Mouse (Mus musculus) kidney, adult 2 months (tissue): ENCODE measurements at regions not wholly inside any gene's neighbourhood (a gene's known extent, or its start where the extent isn't known, plus 50 kb on each side); places are given as distances from the start of the nearest gene placed in this dataset.

Experiments
- DNase-seq: peaks from one replicate; pipeline ENCODE4 v3.0.0; 2021
- H3K27ac ChIP-seq: fragments of 200-500 bp; 2 replicates; pipeline ENCODE4 v1.5.1; 2012; ENCODE audit warnings: low read depth, low read length, control low read depth, inconsistent platforms; ENCODE audit not compliant: insufficient read depth
- H3K27me3 ChIP-seq: fragments of 200-500 bp; replicated peaks from 2 replicates; pipeline ENCODE4 v1.6.1; 2012; ENCODE audit warnings: mild to moderate bottlenecking, moderate library complexity, low read length, inconsistent platforms; ENCODE audit not compliant: control insufficient read depth, insufficient read depth
- H3K36me3 ChIP-seq: fragments of 200-500 bp; 2 replicates; pipeline ENCODE4 v1.6.1; 2012; ENCODE audit warnings: mild to moderate bottlenecking, moderate library complexity, low read length, inconsistent platforms; ENCODE audit not compliant: control insufficient read depth, insufficient read depth
- H3K4me1 ChIP-seq: fragments of 200-500 bp; 2 replicates; pipeline ENCODE4 v1.6.1; 2011; ENCODE audit warnings: low read length; ENCODE audit not compliant: control insufficient read depth, insufficient read depth
- H3K4me3 ChIP-seq: fragments of 200-500 bp; 2 replicates; pipeline ENCODE4 v1.5.1; 2011; ENCODE audit warnings: mild to moderate bottlenecking, low read depth, low read length, control low read depth; ENCODE audit not compliant: insufficient read depth
- CTCF ChIP-seq: fragments of 200-500 bp; conservative IDR thresholded peaks from 2 replicates; pipeline ENCODE4 v1.5.1; 2011; ENCODE audit warnings: low read depth, mild to moderate bottlenecking, control low read depth, low read length, moderate library complexity, mixed read lengths; ENCODE audit not compliant: insufficient read depth, insufficient read length
- POLR2A ChIP-seq: fragments of 200-500 bp; IDR thresholded peaks from one replicate; pipeline ENCODE4 v1.6.1; 2011; ENCODE audit warnings: low read depth, low read length, control low read depth
- WGBS: fragments of 180-500 bp; shearing (Covaris S2); methylation state at CpG from one replicate; pipeline ENCODE4 v1.1.7; 2018; 5-methylcytosine and 5-hydroxymethylcytosine counted together

DNA sequence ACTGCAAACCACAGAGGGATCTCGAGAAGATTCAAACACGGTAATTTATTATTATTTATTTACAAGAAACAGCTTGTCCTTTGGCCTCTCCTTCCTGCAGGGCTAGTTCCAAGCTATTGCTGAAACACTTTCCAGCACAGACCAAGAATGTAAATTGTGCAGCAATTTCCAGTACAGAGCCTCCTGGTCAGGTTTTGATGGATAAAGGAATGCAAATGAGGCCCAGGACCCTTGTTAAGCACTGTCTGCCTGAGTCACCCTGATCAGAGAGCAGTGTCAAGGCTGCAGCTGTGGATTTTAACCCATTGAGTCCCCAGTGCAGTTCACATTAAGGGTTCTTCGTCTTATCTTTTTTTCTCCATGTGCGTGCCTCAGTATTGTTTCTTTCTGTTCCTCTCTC, 142.3 kb upstream of the Zkscan2 start:
- no peaks in the 10 kb centered on the region for H3K36me3 ChIP-seq
- H3K27me3 ChIP-seq, result no peaks in the 10 kb centered on the region
- no peak overlapping the region for H3K4me3 ChIP-seq
- WGBS, result 37% methylated on average over 4 of the region's 4 CpGs
- H3K4me1 ChIP-seq, result peaks cover 4% of the 10 kb centered on the region
- peak; percentile 28 for DNase-seq
- H3K27ac ChIP-seq, result no peak overlapping the region
- TF ChIP-seq CTCF (no peak), POLR2A (no peak)

DNA sequence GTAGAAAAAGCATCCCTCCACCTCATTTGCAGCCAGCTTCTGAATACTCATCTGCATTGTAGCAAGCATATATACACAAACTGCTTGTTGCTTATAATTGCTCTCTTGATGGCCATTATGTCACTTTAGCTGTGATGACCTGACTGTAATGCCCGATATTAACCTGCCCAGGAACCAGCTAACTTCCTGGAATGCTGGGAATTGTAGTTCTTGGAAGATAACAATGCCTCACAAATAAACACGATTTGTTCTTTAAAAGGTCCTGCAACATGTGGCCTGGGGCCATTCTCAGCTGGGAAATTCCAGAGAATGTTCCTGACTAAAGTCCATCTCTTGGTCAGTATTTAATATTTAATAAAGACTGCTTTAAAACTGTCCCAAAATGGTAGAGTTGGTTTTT, 143.2 kb upstream of the Zkscan2 start:
- TF ChIP-seq POLR2A, result no peak
- no peak for TF ChIP-seq CTCF
- H3K36me3 ChIP-seq, result no peaks in the 10 kb centered on the region
- H3K4me1 ChIP-seq, result peaks cover 4% of the 10 kb centered on the region
- WGBS, result 20% methylated on average over 2 of the region's 2 CpGs
- no peaks in the 10 kb centered on the region for H3K27me3 ChIP-seq
- H3K4me3 ChIP-seq, result no peak overlapping the region
- peak; percentile 62 for DNase-seq
- no peak overlapping the region for H3K27ac ChIP-seq

DNA sequence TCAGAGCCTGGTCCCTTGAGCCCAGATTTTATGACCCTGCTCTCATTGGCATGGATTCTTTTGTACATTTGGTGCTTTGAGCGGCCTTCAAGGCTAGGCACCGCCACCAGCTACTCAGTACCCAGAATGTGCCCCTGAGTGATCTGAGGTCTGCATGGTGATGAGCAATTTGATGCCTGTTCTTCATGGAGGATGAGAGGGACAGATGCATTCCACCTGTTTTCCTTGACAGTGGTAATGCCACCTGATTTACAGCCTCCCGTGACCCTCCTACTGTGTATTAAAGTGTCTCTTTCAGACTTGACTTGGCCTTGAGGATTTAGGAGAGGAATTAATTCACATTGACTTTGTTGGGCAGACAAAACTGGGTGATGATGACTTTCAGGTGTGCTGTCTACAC, 145.3 kb upstream of the Zkscan2 start:
- H3K36me3 ChIP-seq, result no peaks in the 10 kb centered on the region
- no peak overlapping the region for H3K4me3 ChIP-seq
- TF ChIP-seq POLR2A (no peak), CTCF (no peak)
- DNase-seq, result no peak
- H3K4me1 ChIP-seq, result peaks cover 4% of the 10 kb centered on the region
- no peak overlapping the region for H3K27ac ChIP-seq
- WGBS, result 47% methylated on average over 3 of the region's 3 CpGs
- H3K27me3 ChIP-seq, result no peaks in the 10 kb centered on the region

DNA sequence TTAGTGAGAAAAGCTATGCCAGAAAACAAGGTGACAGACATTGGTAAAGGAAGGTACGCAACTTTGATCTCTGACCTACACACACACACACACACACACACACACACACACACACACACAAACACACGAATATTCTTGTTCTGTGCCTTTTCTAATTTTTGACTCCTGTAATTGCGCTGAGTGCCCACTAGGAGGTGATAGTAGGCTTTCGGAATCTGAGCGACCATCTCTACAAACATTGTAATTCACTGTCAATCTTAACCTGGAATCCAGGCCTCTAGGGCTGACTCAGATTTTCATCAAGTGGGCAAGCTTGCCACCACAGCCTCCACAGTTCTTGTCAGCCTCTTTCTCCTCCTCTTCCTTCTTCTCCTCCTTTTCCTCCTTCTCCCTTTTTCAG, 165.2 kb upstream of the Zkscan2 start:
- 55% methylated on average over 5 of the region's 5 CpGs for WGBS
- no peaks in the 10 kb centered on the region for H3K27me3 ChIP-seq
- no peak for DNase-seq
- TF ChIP-seq POLR2A, result no peak
- TF ChIP-seq CTCF, result no peak
- no peak overlapping the region for H3K4me3 ChIP-seq
- H3K27ac ChIP-seq, result no peak overlapping the region
- H3K36me3 ChIP-seq, result no peaks in the 10 kb centered on the region
- no peaks in the 10 kb centered on the region for H3K4me1 ChIP-seq

DNA sequence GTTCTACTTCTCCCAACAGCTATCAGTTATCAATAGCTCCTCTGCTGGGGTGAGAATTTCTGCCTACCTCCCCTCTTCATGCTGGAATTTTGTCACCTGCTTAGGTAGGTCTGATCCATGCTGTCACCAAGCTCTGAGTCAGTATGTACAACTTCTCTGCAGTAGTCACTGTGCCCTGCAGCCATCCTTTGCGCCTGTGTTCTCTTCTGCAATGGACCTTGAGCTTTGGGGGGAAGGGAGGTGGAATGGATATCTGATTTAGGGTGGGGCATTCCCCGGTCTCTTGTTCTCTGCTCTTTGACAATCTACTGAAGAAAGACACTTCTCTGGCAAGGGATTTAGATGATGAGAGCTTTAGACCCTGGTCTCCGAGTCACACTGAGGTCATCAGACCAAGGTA, 184.5 kb upstream of the Zkscan2 start:
- no peak for TF ChIP-seq CTCF
- TF ChIP-seq POLR2A, result no peak
- no peak overlapping the region for H3K27ac ChIP-seq
- DNase-seq, result no peak
- no peak overlapping the region for H3K4me3 ChIP-seq
- no peaks in the 10 kb centered on the region for H3K4me1 ChIP-seq
- WGBS, result 74% methylated on average over 3 of the region's 3 CpGs
- no peaks in the 10 kb centered on the region for H3K36me3 ChIP-seq
- H3K27me3 ChIP-seq, result no peaks in the 10 kb centered on the region

DNA sequence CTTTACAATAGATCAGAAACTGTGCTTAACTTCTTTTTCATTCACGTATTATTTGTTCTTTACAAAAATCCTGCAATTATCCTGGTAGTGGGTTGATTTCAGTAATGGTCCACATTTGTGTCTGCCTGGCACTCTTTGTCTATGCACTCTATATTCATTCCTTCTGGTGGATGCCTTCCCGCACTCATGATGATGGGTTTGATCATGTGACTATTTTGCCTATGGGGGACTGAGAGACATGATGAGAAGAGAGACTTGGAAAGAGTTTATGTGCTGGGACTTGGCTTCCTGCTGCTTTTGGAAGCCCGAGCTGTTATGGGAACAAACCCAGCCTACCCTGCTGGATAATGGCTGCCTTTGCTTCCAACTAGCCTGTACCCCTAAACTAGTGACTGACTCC, 186.3 kb upstream of the Zkscan2 start:
- no peak for TF ChIP-seq CTCF
- Histone ChIP-seq H3K4me1 (no peaks in the 10 kb centered on the region), H3K4me3 (no peak overlapping the region), H3K27ac (no peak overlapping the region), H3K36me3 (no peaks in the 10 kb centered on the region), H3K27me3 (no peaks in the 10 kb centered on the region)
- DNase-seq, result no peak
- WGBS, result 88% methylated on average over 3 of the region's 3 CpGs

DNA sequence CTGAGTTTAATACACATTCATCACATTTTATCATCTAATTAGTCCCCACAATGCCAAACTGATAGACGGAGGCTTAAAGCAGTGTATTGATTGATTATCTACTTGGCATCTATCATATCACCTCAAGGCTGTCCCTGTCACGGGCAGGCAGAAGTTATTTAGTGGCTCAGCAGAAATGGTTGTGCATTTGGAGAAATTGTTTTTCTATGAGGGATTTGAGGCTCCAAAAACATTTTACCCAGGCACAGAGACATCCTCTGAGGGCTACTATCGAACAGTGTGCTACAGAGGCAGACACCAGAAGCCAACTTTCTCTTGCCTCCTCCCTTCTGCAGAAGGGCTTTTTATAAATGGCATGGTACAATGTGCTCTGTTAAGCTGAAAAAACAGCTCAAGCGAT, 230.8 kb upstream of the Zkscan2 start:
- H3K27me3 ChIP-seq, result no peaks in the 10 kb centered on the region; the same call in 1 of the 2 replicates
- no peak for DNase-seq
- no peaks in the 10 kb centered on the region for H3K4me1 ChIP-seq
- TF ChIP-seq POLR2A (no peak), CTCF (no peak)
- no peak overlapping the region for H3K4me3 ChIP-seq
- no peak overlapping the region for H3K27ac ChIP-seq
- 76% methylated on average over 4 of the region's 4 CpGs for WGBS
- no peaks in the 10 kb centered on the region for H3K36me3 ChIP-seq

DNA sequence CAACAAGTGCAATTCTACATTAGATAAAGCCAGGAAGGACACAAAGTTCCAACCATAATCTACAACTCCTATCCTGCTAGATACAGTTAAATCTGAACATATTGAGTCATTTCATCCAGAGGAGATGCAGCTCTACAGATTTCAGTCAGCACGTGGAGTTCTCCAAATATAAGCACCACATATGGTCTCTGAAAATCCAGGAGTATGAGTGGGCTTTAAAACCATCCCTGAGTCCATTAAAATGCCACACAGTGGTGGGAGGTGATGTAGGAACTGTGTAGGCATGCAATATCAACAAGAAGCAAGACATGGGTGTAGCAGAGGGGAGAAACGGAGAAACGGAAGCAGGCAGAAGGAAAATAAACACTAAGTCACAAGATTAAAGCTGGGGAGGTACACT, 232.8 kb upstream of the Zkscan2 start:
- Histone ChIP-seq H3K27ac (no peak overlapping the region), H3K4me1 (no peaks in the 10 kb centered on the region), H3K4me3 (no peak overlapping the region), H3K36me3 (no peaks in the 10 kb centered on the region), H3K27me3 (no peaks in the 10 kb centered on the region; the same call in 1 of the 2 replicates)
- WGBS, result 49% methylated on average over 3 of the region's 3 CpGs
- DNase-seq, result no peak
- TF ChIP-seq POLR2A (no peak), CTCF (no peak)
